Mouse (Mus musculus) leukemia stem cell, adult 10-12 weeks (primary cell): ENCODE data around the gene Smyd5. TPM values are rescaled to one million over a fixed set of nuclear protein-coding genes. Genes with fewer than 3 reads are reported as not detected.

Source experiments
- polyA plus RNA-seq: library from polyadenylated mRNA; stranded (reverse); fragments of >175 nt; gene quantifications from 2 replicates; pipeline ENCODE4 v1.2.3, GENCODE M21; 2012; ENCODE audit warnings: low replicate concordance

The Smyd5 gene
- polyA plus RNA-seq = 2.4 and 27.6 TPM in 2 replicates

GRCm38 (mm10) chr6:85431842-85432431, at the start of gene Smyd5:
Smyd5 (plus strand) TSS chr6:85431989.

DNA sequence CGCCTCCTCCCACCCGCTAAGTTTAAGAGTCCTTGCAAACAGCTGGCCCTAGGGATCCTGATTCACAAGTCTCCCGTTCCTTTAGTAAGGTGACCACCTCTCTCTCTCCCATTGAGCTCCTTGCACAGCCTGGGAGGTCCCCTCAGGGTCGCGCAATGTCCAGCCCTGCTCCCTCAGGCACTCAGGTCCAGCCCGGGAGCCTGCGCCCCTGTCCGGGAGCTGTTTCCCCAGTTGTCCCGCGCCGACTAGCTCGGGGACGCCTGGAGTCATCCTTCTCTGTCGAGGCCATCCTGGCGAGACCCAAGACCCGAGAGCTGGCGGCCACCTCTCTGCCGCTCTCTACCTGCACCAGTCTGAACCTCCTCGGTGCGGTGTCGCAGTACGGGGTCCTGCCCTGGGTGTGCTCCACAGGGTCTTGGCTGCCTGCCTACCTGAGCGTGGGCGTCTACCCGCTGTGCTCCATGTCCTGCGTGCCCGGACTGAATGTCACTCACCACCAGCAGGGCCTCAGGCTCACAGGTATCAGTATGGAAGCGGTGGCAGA, 7.9 kb upstream of the Smyd5 start, which contains the start of gene Noto:
Gene Noto (plus strand): TSS at position 51 of the 544 bp plus-strand sequence.

GRCm38 (mm10) chr6:85450697-85451663, 19.2 kb downstream of the Smyd5 start, which contains the start of gene Cct7:
Cct7 (plus strand) TSS chr6:85451514.

DNA sequence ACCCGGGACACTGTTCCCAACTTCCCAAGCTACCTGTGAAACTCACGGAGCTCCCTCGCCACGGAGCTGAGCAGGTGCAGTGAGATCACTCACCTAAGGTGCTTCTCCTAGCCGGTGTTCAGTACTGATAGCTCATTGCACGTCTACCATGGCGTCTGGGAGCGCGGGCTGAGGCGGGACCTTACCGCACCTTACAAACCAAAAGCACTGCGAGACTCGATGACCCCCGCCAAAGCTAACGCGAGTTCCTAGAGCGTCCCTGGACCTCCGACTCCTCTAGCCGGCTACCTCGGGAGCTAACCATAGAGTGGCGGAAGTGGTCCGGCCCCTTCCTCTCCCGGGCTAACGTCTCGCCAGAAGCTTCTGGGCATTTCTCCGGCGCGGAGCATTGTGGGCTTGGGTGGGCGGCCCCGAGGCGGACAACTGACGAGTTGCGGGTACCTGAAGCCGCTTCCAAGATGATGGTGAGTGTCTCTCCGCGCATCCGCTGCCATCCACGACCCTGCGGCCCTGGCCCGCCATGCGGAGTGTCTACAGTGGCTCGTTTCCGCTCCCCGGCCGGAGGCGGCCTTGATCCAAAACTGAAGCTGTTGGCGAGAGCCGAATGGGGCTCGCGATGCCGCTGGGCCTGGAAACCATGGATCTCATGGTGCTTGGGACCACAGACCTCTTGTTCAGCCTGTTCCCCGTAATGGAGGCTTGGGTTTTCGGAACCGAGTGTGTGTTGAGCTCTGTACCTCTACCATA, 20.0 kb downstream of the Smyd5 start, which contains the start of gene Pradc1:
Gene Pradc1 (minus strand): TSS at position 307 of the 747 bp plus-strand sequence.

Other genes starting within 250 kb of the Smyd5 start
- not detected in 2 replicates for gene Emx1, start 244.6 kb upstream of the Smyd5 start, polyA plus RNA-seq
- gene Sfxn5, start 98.6 kb upstream of the Smyd5 start, polyA plus RNA-seq = 1.7 and 2.5 TPM in 2 replicates
- gene Rab11fip5, start 57.4 kb upstream of the Smyd5 start, polyA plus RNA-seq = 3.3 and 3.4 TPM in 2 replicates
- not detected in 2 replicates for gene Noto, start 8.1 kb upstream of the Smyd5 start, polyA plus RNA-seq
- gene Cct7, start 19.5 kb downstream of the Smyd5 start, polyA plus RNA-seq = 16.7 and 37.8 TPM in 2 replicates
- gene Pradc1, start 20.0 kb downstream of the Smyd5 start, polyA plus RNA-seq = 29.5 and 31.5 TPM in 2 replicates
- gene Fbxo41, start 71.0 kb downstream of the Smyd5 start, polyA plus RNA-seq = 0.11 TPM in 1 of 2 replicates, not detected in the other
- gene Egr4, start 81.6 kb downstream of the Smyd5 start, polyA plus RNA-seq = 0.34 and 0.42 TPM in 2 replicates
- 1.5 and 2.2 TPM in 2 replicates for gene Alms1, start 155.5 kb downstream of the Smyd5 start, polyA plus RNA-seq